In the genomic region with DNA sequence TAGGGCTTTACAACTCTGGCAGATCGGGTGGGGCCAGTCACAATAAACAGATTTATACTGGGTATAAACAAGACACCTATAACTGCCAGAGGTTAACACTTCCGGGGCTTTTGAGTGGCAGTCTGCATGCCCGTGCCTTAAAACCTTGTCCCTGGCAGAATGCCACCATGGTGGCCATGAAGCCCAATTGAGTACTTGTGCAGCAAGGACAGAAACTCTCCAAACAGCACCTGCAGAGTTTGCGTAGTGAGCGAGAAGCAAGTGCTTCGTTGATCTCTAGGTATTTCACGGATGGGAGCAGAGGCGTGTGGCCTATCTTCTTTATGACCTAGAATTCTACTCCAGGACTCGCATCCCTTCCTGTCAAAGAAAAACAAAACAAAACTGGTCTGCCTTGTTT, we compare ENCODE assay signal across 22 mouse cellular contexts. TPM values are rescaled to one million over a fixed set of nuclear protein-coding genes. Genes with fewer than 3 reads are reported as not detected.
A peak's percentile ranks its signal among the peaks of the same experiment; 100 is the strongest.
DNase-seq lines count a peak whose midpoint lies in the region; ATAC-seq lines count a peak whose summit lies in the region.
"Had no signal": no experiment of that assay in that cellular context is flagged by ENCODE, and none has a peak within 500 bp of the region (broad histone marks: within the 10 kb centered on the region; RNA-seq: fewer than 3 reads in every experiment).

No protein-coding gene starts in this region.

- 20% methylated on average over 9 of the region's 9 CpGs for WGBS in kidney, embryonic 16.5 days

- no peaks in the 10 kb centered on the region for H3K36me3 ChIP-seq in kidney, embryonic 16.5 days (ENCODE audit: insufficient read depth, low read length)
- H3K36me3 ChIP-seq: embryonic facial prominence, embryonic 10.5 days; forebrain, embryonic 12.5 days; heart, embryonic 13.5 days; hindbrain, embryonic 15.5 days; limb, embryonic 10.5 days had no signal

- no peaks in the 10 kb centered on the region for H3K27me3 ChIP-seq in kidney, embryonic 16.5 days (ENCODE audit: insufficient read depth, low read length)
- H3K27me3 ChIP-seq: forebrain, embryonic 12.5 days; heart, embryonic 13.5 days had no signal

- no peak for ATAC-seq in kidney, embryonic 16.5 days (ENCODE audit: low FRiP score, low TSS enrichment)
- ATAC-seq: liver, postnatal 0 days had no signal

- no peak overlapping the region for H3K27ac ChIP-seq in kidney, embryonic 16.5 days (ENCODE audit: low read length)
- H3K27ac ChIP-seq: embryonic facial prominence, embryonic 10.5 days; forebrain, embryonic 12.5 days; heart, embryonic 13.5 days; hindbrain, embryonic 15.5 days; limb, embryonic 10.5 days; stomach, postnatal 0 days had no signal

- no peaks in the 10 kb centered on the region for H3K9me3 ChIP-seq in kidney, embryonic 16.5 days (ENCODE audit: low read length)
- H3K9me3 ChIP-seq: embryonic facial prominence, embryonic 10.5 days; forebrain, embryonic 12.5 days; heart, embryonic 13.5 days; hindbrain, embryonic 15.5 days; limb, embryonic 10.5 days had no signal

- no peak overlapping the region for H3K4me2 ChIP-seq in kidney, embryonic 16.5 days (replicated peaks; ENCODE audit: low read depth, low read length)
- H3K4me2 ChIP-seq: forebrain, embryonic 12.5 days; heart, embryonic 13.5 days; hindbrain, embryonic 15.5 days had no signal

- no peak overlapping the region for H3K9ac ChIP-seq in kidney, embryonic 16.5 days (replicated peaks; ENCODE audit: low read length)
- H3K9ac ChIP-seq: forebrain, embryonic 12.5 days; heart, embryonic 13.5 days; hindbrain, embryonic 15.5 days; liver, postnatal 0 days had no signal

- H3K4me1 ChIP-seq in kidney, embryonic 16.5 days (ENCODE audit: insufficient read depth, low read length), result no peaks in the 10 kb centered on the region
- H3K4me1 ChIP-seq: forebrain, embryonic 12.5 days; hindbrain, embryonic 15.5 days; limb, embryonic 10.5 days had no signal

- intact Hi-C loops in heart, postnatal 36 days (cut with DNase I), result no loop called here

- peak; percentile 50 for DNase-seq in kidney, adult 18-20 months
- peak; percentile 23 for DNase-seq in adrenal gland, postnatal 25 days
- DNase-seq in kidney, postnatal 14 days, result peak; percentile 61
- peak; percentile 53 for DNase-seq in lung, postnatal 36 days
- no peak for DNase-seq in spleen, postnatal 10 days (ENCODE audit: low spot score in 2 of 2)
- DNase-seq in heart, postnatal 36 days, result no peak
- DNase-seq: cerebellum, adult 8-10 months; heart, postnatal 4 days; liver, postnatal 0 days; right cerebral cortex, postnatal 14 days had no signal

- H3K4me3 ChIP-seq in kidney, embryonic 16.5 days (ENCODE audit: low read length), result no peak overlapping the region
- H3K4me3 ChIP-seq: embryonic facial prominence, embryonic 10.5 days; forebrain, embryonic 12.5 days; heart, embryonic 13.5 days; hindbrain, embryonic 15.5 days; limb, embryonic 10.5 days had no signal

RNA-seq across cellular contexts. Expression of a gene that starts 23.6 kb away (rescaled TPM):
- polyA plus RNA-seq in kidney, embryonic 16.5 days (2015; fragmentation: Nextera tagmentation; extraction: Ambion mirVana), result 90.9 and 104 TPM in 2 replicates
- 0.24 TPM in 1 of 2 replicates, not detected in the other for total RNA-seq in adrenal gland, postnatal 25 days (2021)
- not detected for total RNA-seq in heart, postnatal 36 days (2021)
- total RNA-seq: gastrocnemius, adult 8-10 months; granulocyte monocyte progenitor cell, adult 5-6 weeks; heart, postnatal 4 days; midbrain, postnatal 0 days had no signal
- polyA plus RNA-seq: C2C12; forebrain, embryonic 12.5 days; limb, embryonic 10.5 days; thymus, postnatal 0 days had no signal

Comparison
In these comparisons a context has a peak if more than half of its experiments do, and no peak if none do; other contexts are left out.
1. DNase-seq: peak in kidney, adult 18-20 months (single experiment), adrenal gland, postnatal 25 days (single experiment), kidney, postnatal 14 days (single experiment) and lung, postnatal 36 days (single experiment); none in spleen, postnatal 10 days (0 of 2) and heart, postnatal 36 days (0 of 2).